Mouse (Mus musculus) lung, embryonic 14.5 days (tissue): ENCODE measurements around the gene Cntnap3. TPM values are rescaled to one million over a fixed set of nuclear protein-coding genes. Genes with fewer than 3 reads are reported as not detected.
"Not testable (repeated sequence)": the region's sequence is repeated elsewhere in the genome, so short reads cannot be mapped to it uniquely, and the experiment has no call there.

Experiments used
- ATAC-seq: fragments of 200-750 bp; cut with Nextera tagmentation; 2 replicates; pipeline ENCODE4 v1.8.0; 2017; ENCODE audit warnings: mild to moderate bottlenecking, moderate TSS enrichment, moderate library complexity; ENCODE audit not compliant: insufficient read depth
- DNase-seq: peaks from one replicate; pipeline ENCODE4 v3.0.0-alpha.2; 2015
- H3K27ac ChIP-seq: fragments of 300-500 bp; sonication (generic); 2 replicates; pipeline ENCODE4 v1.5.1; 2014; ENCODE audit warnings: low read depth, mild to moderate bottlenecking, moderate library complexity
- H3K27me3 ChIP-seq: fragments of 300-500 bp; sonication (generic); 2 replicates; pipeline ENCODE4 v1.6.1; 2014; ENCODE audit warnings: low read length, control low read depth; ENCODE audit not compliant: insufficient read depth
- H3K36me3 ChIP-seq: fragments of 300-500 bp; sonication (generic); 2 replicates; pipeline ENCODE4 v1.6.1; 2014; ENCODE audit warnings: control low read depth; ENCODE audit not compliant: insufficient read depth
- H3K4me1 ChIP-seq: fragments of 300-500 bp; sonication (generic); 2 replicates; pipeline ENCODE4 v1.6.1; 2014; ENCODE audit warnings: antibody characterized with exemption, control low read depth; ENCODE audit not compliant: insufficient read depth
- H3K4me2 ChIP-seq: fragments of 300-500 bp; sonication (generic); 2 replicates; pipeline ENCODE4 v1.6.1; 2014; ENCODE audit warnings: mild to moderate bottlenecking
- H3K4me3 ChIP-seq: fragments of 300-500 bp; sonication (generic); 2 replicates; pipeline ENCODE4 v1.5.1; 2014; ENCODE audit warnings: low read depth, low read length
- H3K9ac ChIP-seq: fragments of 300-500 bp; sonication (generic); 2 replicates; pipeline ENCODE4 v1.6.1; 2014
- H3K9me3 ChIP-seq: fragments of 300-500 bp; sonication (generic); 2 replicates; pipeline ENCODE4 v1.6.1; 2016; ENCODE audit warnings: low read depth, low read length, control low read depth
- CTCF ChIP-seq: IDR thresholded peaks from 2 replicates; pipeline ENCODE4 v1.5.1; 2016; ENCODE audit warnings: antibody characterized with exemption, low read depth
- WGBS: fragments of 180-500 bp; shearing (Covaris S2); extraction: QIAGEN DNeasy Blood & Tissue Kit; methylation state at CpG from one replicate; pipeline ENCODE4 v1.1.7; 2014; 5-methylcytosine and 5-hydroxymethylcytosine counted together
- polyA plus RNA-seq: library from polyadenylated mRNA; unstranded; fragments of >200 nt; fragmentation: Nextera tagmentation; extraction: Ambion mirVana; gene quantifications from 2 replicates; pipeline ENCODE4 v1.2.1, GENCODE M21; 2014

Cntnap3 gene
- polyA plus RNA-seq = 0.09 TPM in 1 of 2 replicates, not detected in the other

GRCm38 (mm10) chr13:64903585-64904208 is at the start of gene Cntnap3:
Gene Cntnap3 (minus strand): TSS chr13:64903955.
- Histone ChIP-seq H3K4me3 (no peak within 1 kb of the TSS), H3K27ac (no peak within 1 kb of the TSS), H3K27me3 (no peaks in the 10 kb centered on the region), H3K36me3 (no peaks in the 10 kb centered on the region), H3K4me1 (no peaks in the 10 kb centered on the region), H3K9ac (no peak within 1 kb of the TSS), H3K4me2 (no peak within 1 kb of the TSS), H3K9me3 (no peaks in the 10 kb centered on the region)
- DNase-seq (peak; percentile 28), ATAC-seq (no peak)
- peak; percentile 49 for TF ChIP-seq CTCF
- 9% methylated on average over 16 of the region's 16 CpGs for WGBS

- no peak within 1 kb of the TSS for H3K9ac ChIP-seq
- H3K4me2 ChIP-seq = no peak within 1 kb of the TSS
- no peak for DNase-seq
- no peak for ATAC-seq
- no peaks in the 10 kb centered on the region for H3K4me1 ChIP-seq
- no peak within 1 kb of the TSS for H3K4me3 ChIP-seq
- H3K9me3 ChIP-seq = no peaks in the 10 kb centered on the region
- H3K27me3 ChIP-seq = no peaks in the 10 kb centered on the region
- no peak within 1 kb of the TSS for H3K27ac ChIP-seq
- 67% methylated on average over 1 of the region's 1 CpGs for WGBS
- no peaks in the 10 kb centered on the region for H3K36me3 ChIP-seq
- no peak for TF ChIP-seq CTCF
Measured at GRCm38 (mm10) chr13:64917191-64917590, 13.4 kb upstream of the Cntnap3 start, which contains the start of gene Spata31. Gene Spata31 (plus strand): TSS chr13:64917406.

GRCm38 (mm10) chr13:64903132-64903531 is 623 bp downstream of the Cntnap3 start:
- Histone ChIP-seq H3K27ac (no peak overlapping the region), H3K9ac (no peak overlapping the region), H3K4me3 (no peak overlapping the region), H3K4me2 (no peak overlapping the region), H3K36me3 (no peaks in the 10 kb centered on the region), H3K9me3 (no peaks in the 10 kb centered on the region), H3K27me3 (no peaks in the 10 kb centered on the region), H3K4me1 (no peaks in the 10 kb centered on the region)
- TF ChIP-seq CTCF = no peak
- ATAC-seq (no peak), DNase-seq (no peak)
- WGBS = 37% methylated on average over 1 of the region's 1 CpGs

- DNase-seq (no peak), ATAC-seq (no peak)
- Histone ChIP-seq H3K27ac (no peak overlapping the region), H3K9ac (no peak overlapping the region), H3K4me2 (no peak overlapping the region), H3K27me3 (no peaks in the 10 kb centered on the region), H3K4me1 (no peaks in the 10 kb centered on the region), H3K9me3 (no peaks in the 10 kb centered on the region), H3K4me3 (no peak overlapping the region), H3K36me3 (no peaks in the 10 kb centered on the region)
- no peak for TF ChIP-seq CTCF
- WGBS = 71% methylated on average over 3 of the region's 3 CpGs
Measured at GRCm38 (mm10) chr13:64865397-64865796, 38.4 kb downstream of the Cntnap3 start.

DNA sequence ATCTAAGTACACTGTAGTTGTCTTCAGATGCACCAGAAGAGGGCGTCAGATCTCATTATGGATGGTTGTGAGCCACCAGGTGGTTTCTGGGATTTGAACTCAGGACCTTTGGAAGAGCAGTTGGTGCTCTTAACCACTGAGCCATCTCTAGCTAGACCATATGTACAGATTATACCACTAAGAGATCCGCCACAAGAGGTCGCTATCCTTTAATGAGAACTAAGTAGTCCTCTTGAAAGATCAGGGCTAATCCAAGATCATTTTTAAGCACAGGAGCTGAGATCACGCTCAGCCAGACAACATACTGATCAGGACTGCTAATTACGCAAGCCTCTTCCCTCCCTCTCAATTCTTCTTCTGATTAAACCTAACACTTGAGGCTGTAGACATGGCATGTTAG is 78.9 kb downstream of the Cntnap3 start:
- H3K9me3 ChIP-seq, H3K27ac ChIP-seq, H3K4me3 ChIP-seq, H3K36me3 ChIP-seq, ATAC-seq, H3K4me1 ChIP-seq, H3K4me2 ChIP-seq, H3K9ac ChIP-seq, H3K27me3 ChIP-seq: not testable (repeated sequence)
- 44% methylated on average over 5 of the region's 5 CpGs for WGBS
- DNase-seq = peak; percentile 14

DNA sequence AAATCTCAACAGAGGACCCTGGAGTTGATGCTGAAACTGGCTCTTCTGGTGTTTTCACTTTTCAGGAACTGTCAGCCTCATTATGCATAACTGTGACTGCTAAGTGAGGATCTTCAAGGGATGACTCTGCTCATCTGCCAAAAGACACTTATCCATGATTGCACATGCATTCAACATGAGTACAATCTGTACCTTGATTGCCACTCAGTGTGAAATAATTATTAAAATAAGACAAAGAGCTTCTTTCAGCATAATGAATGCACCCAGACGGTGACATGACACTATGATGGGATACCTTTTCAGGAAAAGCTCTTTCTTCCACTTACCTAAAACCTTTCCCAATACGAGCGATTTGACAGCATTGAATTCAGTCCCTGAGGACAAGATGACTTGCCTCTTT is 158.4 kb downstream of the Cntnap3 start:
- Histone ChIP-seq H3K4me2 (no peak overlapping the region), H3K9ac (no peak overlapping the region), H3K4me1 (no peaks in the 10 kb centered on the region), H3K4me3 (no peak overlapping the region), H3K9me3 (no peaks in the 10 kb centered on the region), H3K27ac (no peak overlapping the region), H3K27me3 (no peaks in the 10 kb centered on the region), H3K36me3 (no peaks in the 10 kb centered on the region)
- WGBS = 77% methylated on average over 3 of the region's 3 CpGs
- DNase-seq = no peak
- no peak for TF ChIP-seq CTCF
- no peak for ATAC-seq

DNA sequence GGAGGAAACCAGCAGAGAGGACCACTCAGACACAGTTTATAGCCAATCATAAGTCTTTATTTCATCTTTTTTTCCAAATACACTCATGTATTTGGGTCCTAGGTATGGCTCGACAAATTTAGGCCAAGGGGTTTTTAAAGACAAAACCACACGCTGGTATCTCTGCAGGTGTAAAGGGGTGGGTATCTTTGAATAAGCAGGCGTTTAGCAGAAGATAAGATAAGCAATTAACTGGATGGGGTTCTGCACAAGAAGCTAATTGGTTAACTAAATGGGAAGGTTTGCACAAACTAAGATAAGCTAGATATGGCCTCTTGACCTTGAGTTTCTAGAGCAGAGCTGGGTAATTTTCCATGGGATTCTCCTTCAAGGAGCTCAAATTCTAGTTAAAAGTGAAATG is 171.5 kb downstream of the Cntnap3 start:
- Histone ChIP-seq H3K4me2 (no peak overlapping the region), H3K4me1 (no peaks in the 10 kb centered on the region), H3K36me3 (no peaks in the 10 kb centered on the region), H3K9ac (no peak overlapping the region), H3K27ac (no peak overlapping the region), H3K4me3 (no peak overlapping the region), H3K27me3 (no peaks in the 10 kb centered on the region), H3K9me3 (no peaks in the 10 kb centered on the region)
- TF ChIP-seq CTCF = no peak
- no peak for ATAC-seq
- DNase-seq = no peak
- whole genome bisulfite sequencing = 34% methylated on average over 3 of the region's 3 CpGs
